Mouse (Mus musculus): Measurements from ENCODE around the gene Rnf182.

Gene Rnf182

GRCm38 (mm10) chr13:43615577-43616254 lies at the start of gene Rnf182:
Gene Rnf182 (plus strand): TSS chr13:43615710.
- peak; percentile 83 for DNase-seq

GRCm38 (mm10) chr13:43566184-43566583 lies 49.3 kb upstream of the Rnf182 start:
- DNase-seq, result no peak

- no peak for DNase-seq
Measured at GRCm38 (mm10) chr13:43567141-43567891, 48.2 kb upstream of the Rnf182 start.

- DNase-seq, result no peak
Measured at GRCm38 (mm10) chr13:43573979-43574378, 41.5 kb upstream of the Rnf182 start.

- no peak for DNase-seq
Measured at GRCm38 (mm10) chr13:43575431-43575830, 40.1 kb upstream of the Rnf182 start.

- no peak for DNase-seq
Measured at GRCm38 (mm10) chr13:43577254-43577653, 38.3 kb upstream of the Rnf182 start.

GRCm38 (mm10) chr13:43577766-43578165 lies 37.7 kb upstream of the Rnf182 start:
- DNase-seq, result no peak

GRCm38 (mm10) chr13:43579740-43580139 lies 35.8 kb upstream of the Rnf182 start:
- DNase-seq, result peak; percentile 36

- no peak for DNase-seq
Measured at GRCm38 (mm10) chr13:43580661-43581060, 34.8 kb upstream of the Rnf182 start.

GRCm38 (mm10) chr13:43582961-43583360 lies 32.5 kb upstream of the Rnf182 start:
- no peak for DNase-seq

- DNase-seq, result no peak
Measured at GRCm38 (mm10) chr13:43583504-43583903, 32.0 kb upstream of the Rnf182 start.

- DNase-seq, result no peak
Measured at GRCm38 (mm10) chr13:43585335-43585734, 30.2 kb upstream of the Rnf182 start.

GRCm38 (mm10) chr13:43586966-43587365 lies 28.5 kb upstream of the Rnf182 start:
- no peak for DNase-seq

GRCm38 (mm10) chr13:43587844-43588840 lies 27.4 kb upstream of the Rnf182 start:
- no peak for DNase-seq

- peak; percentile 26 for DNase-seq
Measured at GRCm38 (mm10) chr13:43591828-43592680, 23.5 kb upstream of the Rnf182 start.

- DNase-seq, result no peak
Measured at GRCm38 (mm10) chr13:43592681-43593068, 22.8 kb upstream of the Rnf182 start.

GRCm38 (mm10) chr13:43595896-43596295 lies 19.6 kb upstream of the Rnf182 start:
- peak; percentile 30 for DNase-seq

- DNase-seq, result no peak
Measured at GRCm38 (mm10) chr13:43600967-43601366, 14.5 kb upstream of the Rnf182 start.

- DNase-seq, result no peak
Measured at GRCm38 (mm10) chr13:43602440-43602839, 13.1 kb upstream of the Rnf182 start.

- no peak for DNase-seq
Measured at GRCm38 (mm10) chr13:43603042-43603441, 12.5 kb upstream of the Rnf182 start.

GRCm38 (mm10) chr13:43608854-43609253 lies 6.7 kb upstream of the Rnf182 start:
- DNase-seq, result no peak

- DNase-seq, result no peak
Measured at GRCm38 (mm10) chr13:43612040-43612439, 3.5 kb upstream of the Rnf182 start.
